Mouse (Mus musculus): ENCODE data around the gene Lancl1. TPM values are rescaled to one million over a fixed set of nuclear protein-coding genes. Genes with fewer than 3 reads are reported as not detected.

Gene Lancl1
- polyA plus RNA-seq, 1 experiment = 39.5 TPM

GRCm38 (mm10) chr1:67014205-67014604 is 24.5 kb downstream of the Lancl1 start:
- no peaks in the 10 kb centered on the region for H3K79me3 ChIP-seq (ENCODE audit: low read depth)
- no peaks in the 10 kb centered on the region for H3K36me3 ChIP-seq (ENCODE audit: control insufficient read depth, insufficient read depth)
- no peak overlapping the region for H3ac ChIP-seq (ENCODE audit: control insufficient read depth, insufficient read length, low read depth)
- no peaks in the 10 kb centered on the region for H3K79me2 ChIP-seq (ENCODE audit: control insufficient read depth, insufficient read depth)
- no peak overlapping the region for H3K4me3 ChIP-seq (ENCODE audit: insufficient read depth, poor library complexity, severe bottlenecking)
- H3K27me3 ChIP-seq (ENCODE audit: control insufficient read depth, insufficient read depth, insufficient read length) = no peaks in the 10 kb centered on the region
- TF ChIP-seq MYOD1 (IDR thresholded peaks at IDR 0.05; ENCODE audit: control insufficient read depth, insufficient read length, low read depth) (no peak), FOSL1 (IDR thresholded peaks at IDR 0.05; ENCODE audit: insufficient read depth, low read length, poor library complexity, severe bottlenecking) (no peak), CEBPB (IDR thresholded peaks at IDR 0.05; ENCODE audit: low read depth) (no peak), CTCF (IDR thresholded peaks at IDR 0.05; ENCODE audit: control insufficient read depth, insufficient read depth, insufficient read length) (no peak), USF1 (IDR thresholded peaks at IDR 0.05; ENCODE audit: low read depth) (no peak), MAX (IDR thresholded peaks at IDR 0.05) (no peak), MYOG (IDR thresholded peaks at IDR 0.05; ENCODE audit: control insufficient read depth, extremely low read depth, insufficient read length) (no peak)

DNA sequence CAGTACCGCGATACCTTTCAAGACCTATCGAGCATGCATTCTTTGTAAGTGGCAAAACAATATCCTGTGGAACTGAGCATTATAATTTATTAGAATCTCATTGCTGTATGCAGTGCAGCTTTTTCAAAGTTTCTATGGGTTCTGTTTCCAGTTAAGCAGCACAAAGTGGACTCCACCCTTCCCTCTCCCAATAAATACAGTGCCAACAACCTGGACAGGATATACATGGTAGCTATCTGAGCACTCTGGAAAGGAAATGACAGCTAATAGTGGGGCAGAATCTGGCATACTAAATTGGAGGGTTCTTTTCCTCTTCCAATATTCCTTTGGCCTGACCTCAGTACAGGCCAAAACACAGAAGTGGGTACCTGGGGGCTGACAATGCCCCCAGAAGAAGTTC is 28.2 kb downstream of the Lancl1 start:
- peaks cover 7% of the 10 kb centered on the region for H3K36me3 ChIP-seq (ENCODE audit: control insufficient read depth, insufficient read depth)
- TF ChIP-seq FOSL1 (IDR thresholded peaks at IDR 0.05; ENCODE audit: insufficient read depth, low read length, poor library complexity, severe bottlenecking) (no peak), CTCF (IDR thresholded peaks at IDR 0.05; ENCODE audit: control insufficient read depth, insufficient read depth, insufficient read length) (no peak), MYOD1 (IDR thresholded peaks at IDR 0.05; ENCODE audit: control insufficient read depth, insufficient read length, low read depth) (no peak), MYOG (IDR thresholded peaks at IDR 0.05; ENCODE audit: control insufficient read depth, extremely low read depth, insufficient read length) (no peak), MAX (IDR thresholded peaks at IDR 0.05) (no peak), CEBPB (IDR thresholded peaks at IDR 0.05; ENCODE audit: low read depth) (no peak), USF1 (IDR thresholded peaks at IDR 0.05; ENCODE audit: low read depth) (no peak)
- no peaks in the 10 kb centered on the region for H3K79me2 ChIP-seq (ENCODE audit: control insufficient read depth, insufficient read depth)
- H3K79me3 ChIP-seq (ENCODE audit: low read depth) = no peaks in the 10 kb centered on the region
- no peaks in the 10 kb centered on the region for H3K27me3 ChIP-seq (ENCODE audit: control insufficient read depth, insufficient read depth, insufficient read length)
- no peak overlapping the region for H3K4me3 ChIP-seq (ENCODE audit: insufficient read depth, poor library complexity, severe bottlenecking)
- no peak overlapping the region for H3ac ChIP-seq (ENCODE audit: control insufficient read depth, insufficient read length, low read depth)

DNA sequence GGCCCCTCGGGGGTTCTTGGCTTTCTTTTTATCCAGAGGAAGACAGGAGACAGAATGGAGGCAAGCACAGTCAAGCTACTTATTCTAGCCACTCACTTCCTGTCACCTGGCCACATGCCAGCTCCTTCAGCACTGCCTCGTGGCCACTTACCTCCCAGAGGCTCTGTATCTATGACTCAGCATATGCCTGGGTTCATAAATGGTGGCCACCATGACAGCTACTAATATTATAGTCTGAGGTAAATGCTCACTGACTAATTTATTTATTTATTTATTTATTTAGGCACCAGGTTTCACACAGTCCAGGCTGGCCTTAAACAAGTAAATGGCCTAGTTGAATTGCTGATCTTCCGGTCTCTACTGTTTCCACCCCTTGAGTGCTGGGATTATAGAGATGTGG is 35.0 kb downstream of the Lancl1 start:
- Histone ChIP-seq H3K27me3 (ENCODE audit: control insufficient read depth, insufficient read depth, insufficient read length) (no peaks in the 10 kb centered on the region), H3K36me3 (ENCODE audit: control insufficient read depth, insufficient read depth) (peaks cover 19% of the 10 kb centered on the region), H3K79me3 (ENCODE audit: low read depth) (no peaks in the 10 kb centered on the region), H3ac (ENCODE audit: control insufficient read depth, insufficient read length, low read depth) (no peak overlapping the region), H3K4me3 (ENCODE audit: insufficient read depth, poor library complexity, severe bottlenecking) (no peak overlapping the region), H3K79me2 (ENCODE audit: control insufficient read depth, insufficient read depth) (no peaks in the 10 kb centered on the region)
- TF ChIP-seq CTCF (IDR thresholded peaks at IDR 0.05; ENCODE audit: control insufficient read depth, insufficient read depth, insufficient read length) (no peak), FOSL1 (IDR thresholded peaks at IDR 0.05; ENCODE audit: insufficient read depth, low read length, poor library complexity, severe bottlenecking) (no peak), MYOD1 (IDR thresholded peaks at IDR 0.05; ENCODE audit: control insufficient read depth, insufficient read length, low read depth) (no peak), MYOG (IDR thresholded peaks at IDR 0.05; ENCODE audit: control insufficient read depth, extremely low read depth, insufficient read length) (no peak), USF1 (IDR thresholded peaks at IDR 0.05; ENCODE audit: low read depth) (no peak), MAX (IDR thresholded peaks at IDR 0.05) (no peak), CEBPB (IDR thresholded peaks at IDR 0.05; ENCODE audit: low read depth) (no peak)

DNA sequence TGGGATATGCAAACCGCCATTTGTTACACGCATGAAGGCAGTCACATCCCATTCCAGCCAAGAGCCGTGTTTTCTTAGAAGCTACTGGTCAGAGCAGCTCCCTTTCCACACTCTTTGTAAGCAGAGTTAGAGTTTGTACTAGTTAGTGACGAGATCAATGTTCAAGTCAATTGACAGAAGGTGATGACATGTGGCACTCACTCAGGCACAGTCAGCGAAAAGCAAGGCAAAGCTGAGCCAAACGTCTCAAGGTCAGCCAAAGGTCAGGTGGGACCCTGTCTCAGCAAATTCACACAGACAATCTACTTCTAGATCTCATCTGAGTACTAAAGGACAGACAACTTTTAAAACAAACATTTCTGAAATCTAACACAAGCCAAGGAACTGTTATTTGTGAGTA is 36.4 kb downstream of the Lancl1 start:
- no peaks in the 10 kb centered on the region for H3K27me3 ChIP-seq (ENCODE audit: control insufficient read depth, insufficient read depth, insufficient read length)
- H3K79me3 ChIP-seq (ENCODE audit: low read depth) = no peaks in the 10 kb centered on the region

DNA sequence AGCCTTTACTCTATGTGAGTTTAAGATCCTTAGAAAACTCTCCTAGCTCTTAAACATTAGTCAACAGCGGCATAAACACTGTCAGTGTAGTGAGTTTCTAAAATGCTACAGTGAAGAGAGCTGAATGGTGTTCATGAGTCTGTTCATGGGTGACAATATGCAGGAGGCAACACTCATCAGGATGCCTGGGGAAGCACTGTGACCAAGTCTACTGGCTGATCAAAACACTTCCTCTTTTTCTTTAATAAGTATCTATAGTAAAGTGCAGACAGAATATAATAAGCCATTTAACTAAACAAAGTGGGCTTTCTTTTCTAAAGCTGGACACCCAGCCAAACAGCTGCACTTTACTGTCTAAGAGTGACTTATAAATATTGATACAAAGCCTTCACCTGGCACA is 37.3 kb downstream of the Lancl1 start:
- TF ChIP-seq MYOG (IDR thresholded peaks at IDR 0.05; ENCODE audit: control insufficient read depth, extremely low read depth, insufficient read length) = no peak
- no peak overlapping the region for H3ac ChIP-seq (ENCODE audit: control insufficient read depth, insufficient read length, low read depth)
- no peaks in the 10 kb centered on the region for H3K79me3 ChIP-seq (ENCODE audit: low read depth)
- H3K4me3 ChIP-seq (ENCODE audit: insufficient read depth, poor library complexity, severe bottlenecking) = no peak overlapping the region
- H3K36me3 ChIP-seq (ENCODE audit: control insufficient read depth, insufficient read depth) = peaks cover 14% of the 10 kb centered on the region
- H3K27me3 ChIP-seq (ENCODE audit: control insufficient read depth, insufficient read depth, insufficient read length) = no peaks in the 10 kb centered on the region
- no peaks in the 10 kb centered on the region for H3K79me2 ChIP-seq (ENCODE audit: control insufficient read depth, insufficient read depth)

More for the DNA sequence above, 36.4 kb downstream of the Lancl1 start:
- peaks cover 14% of the 10 kb centered on the region for H3K36me3 ChIP-seq (ENCODE audit: control insufficient read depth, insufficient read depth)
- H3K4me3 ChIP-seq (ENCODE audit: insufficient read depth, poor library complexity, severe bottlenecking) = no peak overlapping the region
- no peak overlapping the region for H3ac ChIP-seq (ENCODE audit: control insufficient read depth, insufficient read length, low read depth)
- H3K79me2 ChIP-seq (ENCODE audit: control insufficient read depth, insufficient read depth) = no peaks in the 10 kb centered on the region
- TF ChIP-seq USF1 (IDR thresholded peaks at IDR 0.05; ENCODE audit: low read depth) (no peak), CEBPB (IDR thresholded peaks at IDR 0.05; ENCODE audit: low read depth) (no peak), FOSL1 (IDR thresholded peaks at IDR 0.05; ENCODE audit: insufficient read depth, low read length, poor library complexity, severe bottlenecking) (no peak), MAX (IDR thresholded peaks at IDR 0.05) (no peak), MYOD1 (IDR thresholded peaks at IDR 0.05; ENCODE audit: control insufficient read depth, insufficient read length, low read depth) (no peak), MYOG (IDR thresholded peaks at IDR 0.05; ENCODE audit: control insufficient read depth, extremely low read depth, insufficient read length) (no peak), CTCF (IDR thresholded peaks at IDR 0.05; ENCODE audit: control insufficient read depth, insufficient read depth, insufficient read length) (no peak)

GRCm38 (mm10) chr1:67000484-67000883 is 38.2 kb downstream of the Lancl1 start:
- no peak overlapping the region for H3K4me3 ChIP-seq (ENCODE audit: insufficient read depth, poor library complexity, severe bottlenecking)
- no peak overlapping the region for H3ac ChIP-seq (ENCODE audit: control insufficient read depth, insufficient read length, low read depth)
- no peaks in the 10 kb centered on the region for H3K79me3 ChIP-seq (ENCODE audit: low read depth)
- peaks cover 14% of the 10 kb centered on the region for H3K36me3 ChIP-seq (ENCODE audit: control insufficient read depth, insufficient read depth)
- H3K79me2 ChIP-seq (ENCODE audit: control insufficient read depth, insufficient read depth) = no peaks in the 10 kb centered on the region
- TF ChIP-seq MAX (IDR thresholded peaks at IDR 0.05) (no peak), CEBPB (IDR thresholded peaks at IDR 0.05; ENCODE audit: low read depth) (no peak), FOSL1 (IDR thresholded peaks at IDR 0.05; ENCODE audit: insufficient read depth, low read length, poor library complexity, severe bottlenecking) (no peak), MYOG (IDR thresholded peaks at IDR 0.05; ENCODE audit: control insufficient read depth, extremely low read depth, insufficient read length) (no peak), USF1 (IDR thresholded peaks at IDR 0.05; ENCODE audit: low read depth) (no peak), CTCF (IDR thresholded peaks at IDR 0.05; ENCODE audit: control insufficient read depth, insufficient read depth, insufficient read length) (no peak), MYOD1 (IDR thresholded peaks at IDR 0.05; ENCODE audit: control insufficient read depth, insufficient read length, low read depth) (no peak)
- no peaks in the 10 kb centered on the region for H3K27me3 ChIP-seq (ENCODE audit: control insufficient read depth, insufficient read depth, insufficient read length)

Measured in C2C12 (cell line).